Comparison of ENCODE assay signal across 19 mouse cellular contexts in the genomic region with DNA sequence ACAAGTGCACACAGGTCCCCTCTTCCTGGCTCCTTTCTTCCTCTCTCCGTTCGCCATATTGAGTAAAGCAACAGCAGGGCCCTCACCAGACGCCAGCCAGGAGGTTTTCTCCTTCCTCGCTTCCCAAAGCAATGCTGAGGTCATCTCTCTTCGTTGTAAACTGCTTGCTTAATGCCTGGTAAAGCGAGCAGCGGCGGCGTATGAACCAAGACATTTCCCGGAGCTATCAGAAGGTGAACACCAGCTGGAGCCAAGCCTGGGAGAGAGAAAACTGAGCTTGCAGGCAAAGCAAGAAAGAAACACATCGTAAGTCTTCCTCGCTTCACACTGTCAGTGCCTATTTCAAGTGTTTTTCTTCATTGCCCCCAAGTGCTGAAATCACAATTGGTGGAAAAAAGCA. TPM values are rescaled to one million over a fixed set of nuclear protein-coding genes. Genes with fewer than 3 reads are reported as not detected.
DNase-seq lines count a peak whose midpoint lies in the region; ATAC-seq and TF ChIP-seq lines count a peak whose summit lies in the region.
"Had no signal": no experiment of that assay in that cellular context is flagged by ENCODE, and none has a peak within 500 bp of the region (broad histone marks: within the 10 kb centered on the region; RNA-seq: fewer than 3 reads in every experiment).

No protein-coding gene starts in this region.

- no peak overlapping the region for H3K27ac ChIP-seq in kidney, postnatal 0 days
- no peak overlapping the region for H3K27ac ChIP-seq in kidney, embryonic 14.5 days (ENCODE audit: low read depth, low read length)
- no peak overlapping the region for H3K27ac ChIP-seq in neural tube, embryonic 15.5 days (replicated peaks)
- H3K27ac ChIP-seq: embryonic facial prominence, embryonic 10.5 days; embryonic facial prominence, embryonic 12.5 days; forebrain, embryonic 13.5 days; forebrain, embryonic 15.5 days had no signal

- ATAC-seq in kidney, postnatal 0 days (replicated peaks; ENCODE audit: low FRiP score, low read depth), result no peak
- ATAC-seq in kidney, embryonic 14.5 days (ENCODE audit: low FRiP score, low TSS enrichment), result no peak
- ATAC-seq in neural tube, embryonic 15.5 days (ENCODE audit: low FRiP score), result no peak
- ATAC-seq: forebrain, embryonic 13.5 days; forebrain, embryonic 15.5 days had no signal

- intact Hi-C loops in gastrocnemius, postnatal 14 days (cut with DNase I; ENCODE audit: low total_unique reads), result no loop called here
- intact Hi-C loops in left cerebral cortex, postnatal 4 days (cut with DNase I), result no loop called here

- no peaks in the 10 kb centered on the region for H3K27me3 ChIP-seq in kidney, postnatal 0 days (ENCODE audit: insufficient read depth, low read length)
- no peaks in the 10 kb centered on the region for H3K27me3 ChIP-seq in kidney, embryonic 14.5 days (ENCODE audit: control insufficient read depth, insufficient read depth, low read length)
- no peaks in the 10 kb centered on the region for H3K27me3 ChIP-seq in neural tube, embryonic 15.5 days (replicated peaks)
- H3K27me3 ChIP-seq: embryonic facial prominence, embryonic 12.5 days; forebrain, embryonic 13.5 days; forebrain, embryonic 15.5 days had no signal

- peak; percentile 21 for DNase-seq in kidney, postnatal 0 days (ENCODE audit: low spot score)
- peak; percentile 9 to 55 for DNase-seq in gastrocnemius, adult 8-10 months (ENCODE audit: low spot score in 2 of 2)
- peak; percentile 26 for DNase-seq in gastrocnemius, postnatal 14 days
- no peak for DNase-seq in left cerebral cortex, postnatal 4 days
- DNase-seq in urinary bladder, postnatal 36 days (ENCODE audit: low spot score in 2 of 2), result no peak
- DNase-seq: adrenal gland, adult 2 months; adrenal gland, postnatal 14 days; adrenal gland, postnatal 36 days; cerebellum, adult 11-12 months; cerebellum, adult 2 months; cerebellum, adult 9-10 months; cerebellum, postnatal 10 days; cerebellum, postnatal 25 days had no signal

- no peak overlapping the region for H3K4me3 ChIP-seq in kidney, postnatal 0 days (replicated peaks; ENCODE audit: low read depth, low read length)
- no peak overlapping the region for H3K4me3 ChIP-seq in kidney, embryonic 14.5 days (ENCODE audit: low read length)
- no peak overlapping the region for H3K4me3 ChIP-seq in neural tube, embryonic 15.5 days (replicated peaks)
- H3K4me3 ChIP-seq: embryonic facial prominence, embryonic 10.5 days; embryonic facial prominence, embryonic 12.5 days; forebrain, embryonic 13.5 days; forebrain, embryonic 15.5 days had no signal

- no peaks in the 10 kb centered on the region for H3K4me1 ChIP-seq in kidney, postnatal 0 days (replicated peaks; ENCODE audit: insufficient read depth, low read length)
- H3K4me1 ChIP-seq in kidney, embryonic 14.5 days (ENCODE audit: control insufficient read depth, insufficient read depth, low read length), result no peaks in the 10 kb centered on the region
- no peaks in the 10 kb centered on the region for H3K4me1 ChIP-seq in neural tube, embryonic 15.5 days
- H3K4me1 ChIP-seq: embryonic facial prominence, embryonic 10.5 days; embryonic facial prominence, embryonic 12.5 days; forebrain, embryonic 13.5 days; forebrain, embryonic 15.5 days had no signal

- no peak for TF ChIP-seq CTCF in kidney, postnatal 0 days (IDR thresholded peaks at IDR 0.05; ENCODE audit: low read depth)

- WGBS in kidney, postnatal 0 days, result 46% methylated on average over 12 of the region's 12 CpGs
- 56% methylated on average over 12 of the region's 12 CpGs for WGBS in kidney, embryonic 14.5 days
- WGBS in neural tube, embryonic 15.5 days, result 86% methylated on average over 12 of the region's 12 CpGs

- no peak overlapping the region for H3K9ac ChIP-seq in kidney, postnatal 0 days (ENCODE audit: low read depth, low read length)
- H3K9ac ChIP-seq in kidney, embryonic 14.5 days (ENCODE audit: low read depth, low read length), result no peak overlapping the region
- no peak overlapping the region for H3K9ac ChIP-seq in neural tube, embryonic 15.5 days (replicated peaks)
- H3K9ac ChIP-seq: embryonic facial prominence, embryonic 12.5 days; forebrain, embryonic 13.5 days; forebrain, embryonic 15.5 days had no signal

- no peak overlapping the region for H3K4me2 ChIP-seq in kidney, postnatal 0 days (ENCODE audit: low read length)
- H3K4me2 ChIP-seq in kidney, embryonic 14.5 days (replicated peaks; ENCODE audit: low read depth, low read length), result no peak overlapping the region
- no peak overlapping the region for H3K4me2 ChIP-seq in neural tube, embryonic 15.5 days
- H3K4me2 ChIP-seq: embryonic facial prominence, embryonic 12.5 days; forebrain, embryonic 13.5 days; forebrain, embryonic 15.5 days had no signal

- H3K9me3 ChIP-seq in kidney, postnatal 0 days (replicated peaks; ENCODE audit: low read length), result no peaks in the 10 kb centered on the region
- H3K9me3 ChIP-seq in kidney, embryonic 14.5 days (ENCODE audit: control insufficient read depth, low read length), result no peaks in the 10 kb centered on the region
- no peaks in the 10 kb centered on the region for H3K9me3 ChIP-seq in neural tube, embryonic 15.5 days (replicated peaks)
- H3K9me3 ChIP-seq: embryonic facial prominence, embryonic 10.5 days; embryonic facial prominence, embryonic 12.5 days; forebrain, embryonic 13.5 days; forebrain, embryonic 15.5 days had no signal

- no peaks in the 10 kb centered on the region for H3K36me3 ChIP-seq in kidney, postnatal 0 days (ENCODE audit: insufficient read depth, low read length)
- H3K36me3 ChIP-seq in kidney, embryonic 14.5 days (ENCODE audit: control insufficient read depth, insufficient read depth, low read length), result no peaks in the 10 kb centered on the region
- no peaks in the 10 kb centered on the region for H3K36me3 ChIP-seq in neural tube, embryonic 15.5 days
- H3K36me3 ChIP-seq: embryonic facial prominence, embryonic 10.5 days; embryonic facial prominence, embryonic 12.5 days; forebrain, embryonic 15.5 days had no signal

RNA-seq across cellular contexts. Expression of a gene that starts 41.0 kb away (rescaled TPM):
- 5.6 and 6.3 TPM in 2 replicates for polyA plus RNA-seq in kidney, postnatal 0 days (2015; fragmentation: Nextera tagmentation; extraction: Ambion mirVana)
- polyA plus RNA-seq in kidney, embryonic 14.5 days (2014; fragmentation: Nextera tagmentation; extraction: Ambion mirVana), result 1.8 and 3.3 TPM in 2 replicates
- 10 to 100 TPM; 84.4 to 90.5 (median 86.1) TPM for total RNA-seq in gastrocnemius, adult 8-10 months (2022)
- total RNA-seq in gastrocnemius, postnatal 14 days (2021), result 10 to 100 TPM; 42.0 to 47.9 TPM
- total RNA-seq in left cerebral cortex, postnatal 4 days (2021), result 1 to 10 TPM; 6.6 to 7.0 TPM
- 33.1 and 36.4 TPM in 2 replicates for polyA plus RNA-seq in neural tube, embryonic 15.5 days (2015; fragmentation: Nextera tagmentation; extraction: Ambion mirVana)

Comparison
In these comparisons a context has a peak if more than half of its experiments do, and no peak if none do; other contexts are left out.
1. DNase-seq: peak in kidney, postnatal 0 days (single experiment), gastrocnemius, adult 8-10 months (2 of 2) and gastrocnemius, postnatal 14 days (single experiment); none in left cerebral cortex, postnatal 4 days (single experiment) and urinary bladder, postnatal 36 days (0 of 2).
2. RNA of a gene that starts 41.0 kb away (total RNA-seq): 84.4 to 90.5 TPM in gastrocnemius, adult 8-10 months and 42.0 to 47.9 TPM in gastrocnemius, postnatal 14 days; 6.6 to 7.0 TPM in left cerebral cortex, postnatal 4 days; every median in the first group is over 4 times any median in the second.